Mouse (Mus musculus) forebrain, postnatal 0 days (tissue): Measurements from ENCODE around the gene Slc26a8. TPM values are rescaled to one million over a fixed set of nuclear protein-coding genes. Genes with fewer than 3 reads are reported as not detected.

ENCODE experiments used
- ATAC-seq: fragments of 200-750 bp; cut with Nextera tagmentation; 2 replicates; pipeline ENCODE4 v1.8.0; 2017; ENCODE audit warnings: mild to moderate bottlenecking, moderate library complexity
- DNase-seq: peaks from one replicate; pipeline ENCODE4 v3.0.0-alpha.2; 2015
- H3K27ac ChIP-seq: fragments of 300-500 bp; sonication (generic); 2 replicates; pipeline ENCODE4 v1.5.1; 2014; ENCODE audit warnings: low read depth, mild to moderate bottlenecking, antibody characterized with exemption, low read length, moderate library complexity, mixed read lengths
- H3K27me3 ChIP-seq: fragments of 300-500 bp; sonication (generic); 2 replicates; pipeline ENCODE4 v1.6.1; 2014; ENCODE audit warnings: mild to moderate bottlenecking, low read length, mixed read lengths; ENCODE audit not compliant: insufficient read depth
- H3K36me3 ChIP-seq: fragments of 300-500 bp; sonication (generic); 2 replicates; pipeline ENCODE4 v1.6.1; 2014; ENCODE audit warnings: mild to moderate bottlenecking, moderate library complexity; ENCODE audit not compliant: insufficient read depth
- H3K4me1 ChIP-seq: fragments of 300-500 bp; sonication (generic); 2 replicates; pipeline ENCODE4 v1.6.1; 2014; ENCODE audit warnings: antibody characterized with exemption; ENCODE audit not compliant: insufficient read depth
- H3K4me2 ChIP-seq: fragments of 300-500 bp; sonication (generic); 2 replicates; pipeline ENCODE4 v1.6.1; 2014; ENCODE audit warnings: low read depth, mild to moderate bottlenecking, moderate library complexity
- H3K4me3 ChIP-seq: fragments of 300-500 bp; sonication (generic); 2 replicates; pipeline ENCODE4 v1.5.1; 2014; ENCODE audit warnings: low read depth, low read length, mixed read lengths
- H3K9ac ChIP-seq: fragments of 300-500 bp; sonication (generic); 2 replicates; pipeline ENCODE4 v1.6.1; 2014; ENCODE audit warnings: mild to moderate bottlenecking
- H3K9me3 ChIP-seq: fragments of 300-500 bp; sonication (generic); 2 replicates; pipeline ENCODE4 v1.6.1; 2016; ENCODE audit warnings: low read length
- CTCF ChIP-seq: sonication (generic); IDR thresholded peaks from 2 replicates; pipeline ENCODE4 v1.5.1; 2016; ENCODE audit warnings: antibody characterized with exemption, control low read depth, low read depth
- WGBS: fragments of 180-500 bp; shearing (Covaris S2); extraction: QIAGEN DNeasy Blood & Tissue Kit; methylation state at CpG from one replicate; pipeline ENCODE4 v1.1.7; 2014; 5-methylcytosine and 5-hydroxymethylcytosine counted together
- polyA plus RNA-seq: library from polyadenylated mRNA; unstranded; fragments of >200 nt; fragmentation: Nextera tagmentation; extraction: Ambion mirVana; gene quantifications from 2 replicates; pipeline ENCODE4 v1.2.1, GENCODE M21; 2015
- total RNA-seq: library from RNA; depleted of rRNA; stranded (reverse); fragments of >200 nt; gene quantifications from 2 replicates; pipeline ENCODE4 v1.2.3, GENCODE M21; 2014

Slc26a8 gene
- total and polyA plus RNA-seq, 2 experiments from 2014 or later = 1.8 to 2.0 TPM

- DNase-seq (no peak), ATAC-seq (no peak)
- no peaks in the 10 kb centered on the region for H3K4me1 ChIP-seq
- H3K4me2 ChIP-seq = no peak overlapping the region
- H3K27me3 ChIP-seq = no peaks in the 10 kb centered on the region
- no peaks in the 10 kb centered on the region for H3K9me3 ChIP-seq
- H3K27ac ChIP-seq = no peak overlapping the region
- no peak for TF ChIP-seq CTCF
- H3K36me3 ChIP-seq = no peaks in the 10 kb centered on the region
- no peak overlapping the region for H3K9ac ChIP-seq
- 44% methylated on average over 3 of the region's 3 CpGs for WGBS
- H3K4me3 ChIP-seq = no peak overlapping the region
Observed at GRCm38 (mm10) chr17:28643697-28644096, 46.3 kb downstream of the Slc26a8 start.

- Histone ChIP-seq H3K27ac (no peak overlapping the region), H3K9ac (no peak overlapping the region), H3K9me3 (no peaks in the 10 kb centered on the region), H3K27me3 (no peaks in the 10 kb centered on the region), H3K4me1 (no peaks in the 10 kb centered on the region), H3K4me3 (no peak overlapping the region), H3K4me2 (no peak overlapping the region), H3K36me3 (no peaks in the 10 kb centered on the region)
- no peak for TF ChIP-seq CTCF
- 81% methylated on average over 3 of the region's 3 CpGs for WGBS
- ATAC-seq (no peak), DNase-seq (no peak)
Observed at GRCm38 (mm10) chr17:28640113-28640512, 49.9 kb downstream of the Slc26a8 start.

GRCm38 (mm10) chr17:28637711-28638690 is 52.0 kb downstream of the Slc26a8 start:
- no peaks in the 10 kb centered on the region for H3K27me3 ChIP-seq
- TF ChIP-seq CTCF = no peak
- no peak overlapping the region for H3K9ac ChIP-seq
- peak; percentile 72 for DNase-seq
- no peaks in the 10 kb centered on the region for H3K36me3 ChIP-seq
- H3K9me3 ChIP-seq = no peaks in the 10 kb centered on the region
- H3K27ac ChIP-seq = 0 out of 2 replicates have a peak overlapping the region, but pooled peaks have one; percentile 5
- 78% methylated on average over 7 of the region's 7 CpGs for WGBS
- ATAC-seq = peak; percentile 56
- H3K4me3 ChIP-seq = no peak overlapping the region
- no peaks in the 10 kb centered on the region for H3K4me1 ChIP-seq
- H3K4me2 ChIP-seq = no peak overlapping the region

- H3K27me3 ChIP-seq = no peaks in the 10 kb centered on the region
- no peak for ATAC-seq
- WGBS = 87% methylated on average over 5 of the region's 5 CpGs
Observed at GRCm38 (mm10) chr17:28635842-28636241, 54.2 kb downstream of the Slc26a8 start.

GRCm38 (mm10) chr17:28629125-28629524 is 60.9 kb downstream of the Slc26a8 start:
- no peaks in the 10 kb centered on the region for H3K27me3 ChIP-seq
- no peak overlapping the region for H3K4me3 ChIP-seq
- no peaks in the 10 kb centered on the region for H3K36me3 ChIP-seq
- DNase-seq (no peak), ATAC-seq (no peak)
- H3K4me2 ChIP-seq = no peak overlapping the region
- TF ChIP-seq CTCF = 0 out of 2 replicates have a peak, but pooled peaks have one; percentile 10
- 50% methylated on average over 3 of the region's 3 CpGs for WGBS
- H3K9ac ChIP-seq = no peak overlapping the region
- no peaks in the 10 kb centered on the region for H3K4me1 ChIP-seq
- no peak overlapping the region for H3K27ac ChIP-seq
- H3K9me3 ChIP-seq = no peaks in the 10 kb centered on the region

More at GRCm38 (mm10) chr17:28635842-28636241, 54.2 kb downstream of the Slc26a8 start:
- no peak overlapping the region for H3K27ac ChIP-seq
- H3K36me3 ChIP-seq = no peaks in the 10 kb centered on the region
- no peak for DNase-seq
- H3K9me3 ChIP-seq = no peaks in the 10 kb centered on the region
- no peak overlapping the region for H3K4me2 ChIP-seq
- no peak for TF ChIP-seq CTCF
- H3K4me1 ChIP-seq = no peaks in the 10 kb centered on the region
- H3K9ac ChIP-seq = no peak overlapping the region
- no peak overlapping the region for H3K4me3 ChIP-seq

- Histone ChIP-seq H3K27ac (no peak overlapping the region), H3K27me3 (no peaks in the 10 kb centered on the region), H3K4me3 (no peak overlapping the region), H3K36me3 (no peaks in the 10 kb centered on the region), H3K4me2 (no peak overlapping the region), H3K9ac (no peak overlapping the region), H3K4me1 (no peaks in the 10 kb centered on the region), H3K9me3 (no peaks in the 10 kb centered on the region)
- TF ChIP-seq CTCF = no peak
- DNase-seq (no peak), ATAC-seq (no peak)
- WGBS = 69% methylated on average over 10 of the region's 10 CpGs
Observed at GRCm38 (mm10) chr17:28628248-28629124, 61.5 kb downstream of the Slc26a8 start.

GRCm38 (mm10) chr17:28626937-28627336 is 63.1 kb downstream of the Slc26a8 start:
- Histone ChIP-seq H3K27ac (no peak overlapping the region), H3K27me3 (no peaks in the 10 kb centered on the region), H3K4me1 (peaks cover 4% of the 10 kb centered on the region; the same call in 1 of the 2 replicates), H3K4me3 (no peak overlapping the region), H3K9ac (no peak overlapping the region), H3K4me2 (no peak overlapping the region), H3K9me3 (no peaks in the 10 kb centered on the region), H3K36me3 (no peaks in the 10 kb centered on the region)
- WGBS = 73% methylated on average over 2 of the region's 2 CpGs
- TF ChIP-seq CTCF = no peak
- DNase-seq (no peak), ATAC-seq (no peak)
